Mouse (Mus musculus): ENCODE data around the gene Paqr5.

Gene Paqr5

DNA sequence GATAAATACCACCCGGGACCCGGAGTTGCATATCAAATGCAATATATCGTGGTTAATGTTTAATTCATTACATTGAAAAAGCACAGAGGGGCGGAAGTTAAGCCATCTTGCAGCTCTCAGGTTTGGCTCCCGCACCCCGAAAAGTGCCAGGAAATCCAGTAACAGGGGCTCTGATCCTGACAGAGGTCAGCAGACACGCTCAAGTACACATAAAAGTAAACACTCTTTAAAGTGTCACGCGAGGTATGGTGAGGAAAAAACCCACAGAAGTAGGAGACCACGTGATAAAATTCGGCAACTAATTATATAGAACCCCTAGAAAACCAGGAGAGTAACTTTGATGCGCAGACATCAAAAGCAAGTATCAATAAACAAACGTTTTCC lies 111.7 kb downstream of the Paqr5 start:
- TF ChIP-seq CTCF (conservative IDR thresholded peaks at IDR 0.05; ENCODE audit: low read length) (no peak), POU5F1 (IDR thresholded peaks at IDR 0.05; ENCODE audit: borderline replicate concordance, low read length) (no peak), NANOG (IDR thresholded peaks at IDR 0.05; ENCODE audit: borderline replicate concordance, low read length) (no peak)
- Histone ChIP-seq H3K9me3 (ENCODE audit: low read length) (no peaks in the 10 kb centered on the region), H3K27me3 (ENCODE audit: insufficient read depth, low read length) (no peaks in the 10 kb centered on the region), H3K4me3 (replicated peaks; ENCODE audit: low read length) (peak overlapping the region; percentile 91), H3K36me3 (ENCODE audit: insufficient read depth, low read length) (peaks cover 57% of the 10 kb centered on the region), H3K4me1 (replicated peaks; ENCODE audit: low read depth, low read length) (peaks cover 24% of the 10 kb centered on the region)

DNA sequence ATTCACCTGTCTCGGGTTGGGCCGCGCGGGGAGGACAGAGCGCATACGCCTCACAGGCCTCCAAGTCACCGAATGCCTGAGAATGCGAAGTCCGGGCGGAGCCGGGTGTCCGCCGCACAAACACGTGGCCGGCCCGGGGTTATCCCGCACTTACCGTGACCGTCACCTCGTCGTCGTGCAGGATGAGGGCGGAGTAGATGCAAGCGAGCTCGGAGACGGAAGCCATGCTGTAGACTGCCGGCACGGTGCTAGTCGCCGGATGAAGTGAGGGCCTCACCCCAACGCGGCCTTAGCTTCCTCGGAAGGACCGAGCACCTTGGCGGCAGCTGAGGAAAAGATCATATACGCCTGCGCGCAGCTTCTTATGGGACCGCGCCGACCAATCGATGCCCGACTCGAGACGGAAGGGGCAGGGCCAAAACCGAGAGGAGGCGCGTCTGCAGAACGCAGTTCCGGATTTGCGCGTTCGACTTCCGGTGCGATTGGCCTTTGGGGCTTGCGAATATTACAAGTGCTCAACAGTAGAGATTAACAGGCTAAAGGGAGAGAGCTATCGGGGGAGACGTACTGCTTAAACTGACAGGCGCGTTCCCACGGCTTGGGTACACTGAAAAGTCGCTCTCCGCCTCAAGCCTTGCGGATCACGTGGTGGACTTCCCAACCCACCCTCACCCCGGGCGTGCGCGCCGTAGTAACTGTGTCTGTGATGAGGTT lies 112.3 kb downstream of the Paqr5 start, which contains the start of gene Rplp1:
TSS of gene Rplp1 (minus strand) at position 340 of the 714 bp plus-strand sequence.
- Histone ChIP-seq H3K4me1 (replicated peaks; ENCODE audit: low read depth, low read length) (peaks cover 24% of the 10 kb centered on the region), H3K36me3 (ENCODE audit: insufficient read depth, low read length) (peaks cover 54% of the 10 kb centered on the region), H3K9me3 (ENCODE audit: low read length) (no peaks in the 10 kb centered on the region), H3K27me3 (ENCODE audit: insufficient read depth, low read length) (no peaks in the 10 kb centered on the region), H3K4me3 (replicated peaks; ENCODE audit: low read length) (peak within 1 kb of the TSS; percentile 91)
- TF ChIP-seq CTCF (conservative IDR thresholded peaks at IDR 0.05; ENCODE audit: low read length): no peak
- TF ChIP-seq NANOG (IDR thresholded peaks at IDR 0.05; ENCODE audit: borderline replicate concordance, low read length): no peak
- no peak for TF ChIP-seq POU5F1 (IDR thresholded peaks at IDR 0.05; ENCODE audit: borderline replicate concordance, low read length)

DNA sequence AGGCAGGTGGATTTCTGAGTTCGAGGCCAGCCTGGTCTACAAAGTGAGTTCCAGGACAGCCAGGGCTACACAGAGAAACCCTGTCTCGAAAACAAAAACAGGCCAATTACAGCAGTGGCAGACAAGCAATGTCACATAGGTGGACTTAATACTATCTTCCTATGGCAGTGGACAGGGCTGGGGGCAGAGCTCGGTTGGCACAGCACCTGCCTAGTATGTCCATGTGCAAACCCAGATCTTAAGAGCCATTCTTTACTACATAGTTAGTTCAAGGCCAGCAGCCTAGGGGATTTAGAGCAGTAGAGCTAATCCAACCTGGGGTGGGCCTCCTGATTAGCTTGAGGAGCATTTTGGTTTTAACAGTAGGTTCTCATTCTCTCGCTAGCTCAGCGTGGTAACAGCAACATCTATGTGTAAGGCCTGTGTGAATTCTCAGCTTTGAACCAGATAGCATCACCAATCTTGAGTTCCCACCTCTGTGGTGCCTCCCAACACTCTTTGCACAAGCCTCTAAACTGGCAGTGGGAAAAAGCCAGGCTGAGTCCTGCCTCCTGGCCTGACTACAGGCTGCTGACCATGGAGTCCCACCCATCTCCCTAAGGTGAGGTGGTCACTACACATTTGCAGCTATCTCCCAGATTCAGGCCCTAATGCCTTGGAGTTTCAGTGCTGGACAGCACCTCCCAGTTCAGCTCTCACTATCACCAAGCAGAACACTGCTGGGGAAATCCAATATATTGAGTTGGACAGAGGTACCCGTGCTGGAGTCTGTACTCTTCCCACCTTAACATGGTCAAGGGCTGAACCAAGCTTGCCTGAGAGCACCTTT lies 115.1 kb downstream of the Paqr5 start:
- TF ChIP-seq CTCF (conservative IDR thresholded peaks at IDR 0.05; ENCODE audit: low read length) (no peak), POU5F1 (IDR thresholded peaks at IDR 0.05; ENCODE audit: borderline replicate concordance, low read length) (no peak), NANOG (IDR thresholded peaks at IDR 0.05; ENCODE audit: borderline replicate concordance, low read length) (no peak)
- Histone ChIP-seq H3K9me3 (ENCODE audit: low read length) (no peaks in the 10 kb centered on the region), H3K36me3 (ENCODE audit: insufficient read depth, low read length) (peaks cover 39% of the 10 kb centered on the region), H3K4me1 (replicated peaks; ENCODE audit: low read depth, low read length) (peaks cover 25% of the 10 kb centered on the region), H3K4me3 (replicated peaks; ENCODE audit: low read length) (0 out of 2 replicates have a peak overlapping the region, but pooled peaks have one; percentile 26), H3K27me3 (ENCODE audit: insufficient read depth, low read length) (no peaks in the 10 kb centered on the region)

DNA sequence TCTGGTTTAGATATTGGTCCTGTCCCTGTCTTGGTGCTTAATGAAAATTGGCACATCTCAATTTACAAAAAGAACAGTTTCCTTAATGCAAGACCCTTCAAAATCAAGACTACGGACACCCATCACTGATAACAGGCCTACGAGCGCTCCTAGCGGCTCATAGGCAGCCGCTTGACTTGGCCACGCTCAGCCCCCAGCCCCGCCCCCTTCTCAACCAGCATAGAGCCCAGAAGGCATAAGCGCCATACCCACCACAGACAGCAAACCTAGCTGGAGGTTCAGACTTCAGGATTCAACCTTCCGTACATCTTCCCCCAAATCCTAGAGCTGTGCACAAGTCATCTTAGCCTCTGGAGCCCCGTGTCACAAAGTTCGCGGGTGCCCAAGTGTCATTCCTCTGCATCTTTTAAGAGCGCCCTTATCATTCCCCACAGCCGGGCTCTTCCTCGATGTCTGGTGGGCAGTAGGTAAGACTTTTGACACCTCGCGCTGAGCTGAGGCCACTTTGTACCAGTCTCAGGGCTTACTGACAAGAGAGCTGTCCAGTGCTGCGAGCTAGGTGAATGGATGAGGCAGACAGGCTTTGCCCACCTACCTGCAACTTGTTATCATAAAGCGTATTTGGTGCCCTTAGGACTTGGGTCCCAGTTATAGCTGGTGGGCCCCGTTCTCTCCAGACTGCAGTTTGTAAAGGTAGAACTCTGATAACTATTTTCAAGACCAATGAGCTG lies 116.0 kb downstream of the Paqr5 start:
- Histone ChIP-seq H3K27me3 (ENCODE audit: insufficient read depth, low read length) (no peaks in the 10 kb centered on the region), H3K36me3 (ENCODE audit: insufficient read depth, low read length) (peaks cover 33% of the 10 kb centered on the region), H3K9me3 (ENCODE audit: low read length) (no peaks in the 10 kb centered on the region), H3K4me3 (replicated peaks; ENCODE audit: low read length) (no peak overlapping the region), H3K4me1 (replicated peaks; ENCODE audit: low read depth, low read length) (peaks cover 18% of the 10 kb centered on the region)
- no peak for TF ChIP-seq POU5F1 (IDR thresholded peaks at IDR 0.05; ENCODE audit: borderline replicate concordance, low read length)
- peak; percentile 52 for TF ChIP-seq CTCF (conservative IDR thresholded peaks at IDR 0.05; ENCODE audit: low read length)

DNA sequence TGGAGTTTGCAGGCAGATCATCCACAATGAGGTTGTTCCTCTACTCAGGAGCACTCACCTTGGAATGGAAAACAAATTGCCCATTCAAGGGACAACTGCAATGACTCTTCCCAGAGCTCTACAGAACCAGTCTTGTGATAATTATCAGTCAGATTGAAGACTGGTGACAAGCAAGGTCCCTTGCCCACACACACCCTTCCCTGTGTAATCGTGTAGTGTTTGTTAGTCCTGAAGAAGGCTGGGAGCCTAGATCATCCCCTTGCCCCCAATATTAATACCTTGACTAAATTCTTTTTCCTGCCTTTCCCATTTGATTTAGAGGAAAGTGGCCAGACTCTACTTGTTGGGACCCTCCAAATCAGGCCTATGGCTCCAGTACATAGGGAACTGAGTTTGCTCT lies 117.0 kb downstream of the Paqr5 start:
- Histone ChIP-seq H3K4me3 (replicated peaks; ENCODE audit: low read length) (no peak overlapping the region), H3K36me3 (ENCODE audit: insufficient read depth, low read length) (peaks cover 33% of the 10 kb centered on the region), H3K27me3 (ENCODE audit: insufficient read depth, low read length) (no peaks in the 10 kb centered on the region), H3K4me1 (replicated peaks; ENCODE audit: low read depth, low read length) (peaks cover 12% of the 10 kb centered on the region), H3K9me3 (ENCODE audit: low read length) (no peaks in the 10 kb centered on the region)
- TF ChIP-seq POU5F1 (IDR thresholded peaks at IDR 0.05; ENCODE audit: borderline replicate concordance, low read length) (no peak), CTCF (conservative IDR thresholded peaks at IDR 0.05; ENCODE audit: low read length) (no peak), NANOG (IDR thresholded peaks at IDR 0.05; ENCODE audit: borderline replicate concordance, low read length) (no peak)

DNA sequence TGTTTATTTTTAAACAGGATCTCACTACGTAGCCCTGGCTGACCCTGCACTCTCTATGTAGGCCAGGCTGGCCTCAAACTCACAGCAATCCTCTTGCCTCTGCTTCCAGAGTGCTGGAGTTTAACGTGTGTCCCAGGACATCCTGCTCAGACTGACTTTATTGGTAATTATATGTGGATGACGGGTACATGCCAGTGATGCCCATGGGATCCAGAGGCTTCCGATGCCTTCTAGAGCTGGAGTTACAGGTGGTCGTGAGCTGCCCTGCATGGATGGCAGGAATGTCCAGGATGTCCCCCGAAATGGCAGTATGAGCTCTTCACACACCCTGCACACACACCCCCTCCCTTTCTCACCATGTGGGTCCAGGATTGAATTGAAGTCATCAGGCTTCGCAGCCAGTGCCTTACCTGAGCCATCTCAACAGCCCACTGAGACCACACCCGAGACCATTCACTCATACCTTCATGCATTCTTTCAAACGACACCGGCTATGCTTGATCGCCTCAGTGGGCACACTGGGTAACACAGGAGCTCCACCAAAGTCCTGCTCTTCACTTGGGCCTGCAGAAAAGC lies 117.7 kb downstream of the Paqr5 start:
- H3K27me3 ChIP-seq (ENCODE audit: insufficient read depth, low read length): no peaks in the 10 kb centered on the region
- TF ChIP-seq CTCF (conservative IDR thresholded peaks at IDR 0.05; ENCODE audit: low read length): no peak
- TF ChIP-seq POU5F1 (IDR thresholded peaks at IDR 0.05; ENCODE audit: borderline replicate concordance, low read length): no peak
- no peak for TF ChIP-seq NANOG (IDR thresholded peaks at IDR 0.05; ENCODE audit: borderline replicate concordance, low read length)
- no peak overlapping the region for H3K4me3 ChIP-seq (replicated peaks; ENCODE audit: low read length)
- peaks cover 18% of the 10 kb centered on the region for H3K4me1 ChIP-seq (replicated peaks; ENCODE audit: low read depth, low read length)
- no peaks in the 10 kb centered on the region for H3K9me3 ChIP-seq (ENCODE audit: low read length)
- peaks cover 32% of the 10 kb centered on the region for H3K36me3 ChIP-seq (ENCODE audit: insufficient read depth, low read length)

DNA sequence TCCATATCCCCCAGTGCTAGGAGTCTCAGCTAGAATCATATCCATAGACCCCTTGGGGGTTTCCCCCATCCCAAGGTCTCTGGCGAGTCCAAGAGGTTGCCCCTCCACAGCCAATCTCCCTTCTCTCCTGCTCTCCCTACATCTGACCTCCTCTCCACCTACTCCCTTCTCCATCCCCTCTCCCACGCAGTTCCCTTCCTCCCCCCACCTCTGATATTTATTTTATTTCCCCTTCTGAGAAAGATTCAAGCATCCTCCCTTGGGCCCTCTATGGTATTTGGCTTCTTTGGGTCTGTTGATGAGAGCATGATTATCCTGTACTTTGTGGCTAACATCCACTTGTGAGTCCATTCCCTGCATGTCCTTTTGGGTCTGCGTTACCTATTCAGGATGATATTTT lies 118.3 kb downstream of the Paqr5 start:
- TF ChIP-seq NANOG (IDR thresholded peaks at IDR 0.05; ENCODE audit: borderline replicate concordance, low read length) (no peak), POU5F1 (IDR thresholded peaks at IDR 0.05; ENCODE audit: borderline replicate concordance, low read length) (no peak), CTCF (conservative IDR thresholded peaks at IDR 0.05; ENCODE audit: low read length) (no peak)

More for the DNA sequence above, 118.3 kb downstream of the Paqr5 start:
- H3K4me3 ChIP-seq (replicated peaks; ENCODE audit: low read length): no peak overlapping the region
- no peaks in the 10 kb centered on the region for H3K27me3 ChIP-seq (ENCODE audit: insufficient read depth, low read length)
- peaks cover 26% of the 10 kb centered on the region for H3K36me3 ChIP-seq (ENCODE audit: insufficient read depth, low read length)
- no peaks in the 10 kb centered on the region for H3K9me3 ChIP-seq (ENCODE audit: low read length)
- H3K4me1 ChIP-seq (replicated peaks; ENCODE audit: low read depth, low read length): peaks cover 18% of the 10 kb centered on the region
